Mouse (Mus musculus) testis, adult 2 months (tissue): ENCODE data around the gene Tmem176a. TPM values are rescaled to one million over a fixed set of nuclear protein-coding genes. Genes with fewer than 3 reads are reported as not detected.

Source experiments
- H3K27ac ChIP-seq: fragments of 200-500 bp; 2 replicates; pipeline ENCODE4 v1.5.1; 2012; ENCODE audit warnings: low read depth, low read length; ENCODE audit not compliant: control insufficient read depth, insufficient read depth
- H3K27me3 ChIP-seq: fragments of 200-500 bp; 2 replicates; pipeline ENCODE4 v1.6.1; 2012; ENCODE audit warnings: mild to moderate bottlenecking, low read length, moderate library complexity; ENCODE audit not compliant: control insufficient read depth, insufficient read depth
- H3K36me3 ChIP-seq: fragments of 200-500 bp; 2 replicates; pipeline ENCODE4 v1.6.1; 2012; ENCODE audit warnings: mild to moderate bottlenecking, low read length; ENCODE audit not compliant: control insufficient read depth, insufficient read depth
- H3K4me1 ChIP-seq: fragments of 200-500 bp; 2 replicates; pipeline ENCODE4 v1.6.1; 2012; ENCODE audit warnings: low read length; ENCODE audit not compliant: control insufficient read depth, insufficient read depth
- H3K4me3 ChIP-seq: fragments of 200-500 bp; 2 replicates; pipeline ENCODE4 v1.5.1; 2012; ENCODE audit warnings: low read depth, mild to moderate bottlenecking, low read length, moderate library complexity, mixed read lengths; ENCODE audit not compliant: control insufficient read depth
- CTCF ChIP-seq: fragments of 200-500 bp; IDR thresholded peaks from 2 replicates; pipeline ENCODE4 v1.5.1; 2012; ENCODE audit warnings: low read depth, mild to moderate bottlenecking, inconsistent platforms, low read length, moderate library complexity; ENCODE audit not compliant: control insufficient read depth, insufficient read depth, insufficient replicate concordance
- POLR2A ChIP-seq: fragments of 200-500 bp; IDR thresholded peaks from 2 replicates; pipeline ENCODE4 v1.6.1; 2012; ENCODE audit warnings: low read depth, mild to moderate bottlenecking, inconsistent platforms, low read length, moderate library complexity; ENCODE audit not compliant: control insufficient read depth
- polyA plus RNA-seq: library from polyadenylated mRNA; depleted of rRNA; stranded (reverse); fragments of >200 nt; gene quantifications from 2 replicates; pipeline ENCODE4 v1.2.3, GENCODE M21; 2012; rRNA removed

Gene Tmem176a
- 18.5 and 19.1 TPM in 2 replicates for polyA plus RNA-seq

DNA sequence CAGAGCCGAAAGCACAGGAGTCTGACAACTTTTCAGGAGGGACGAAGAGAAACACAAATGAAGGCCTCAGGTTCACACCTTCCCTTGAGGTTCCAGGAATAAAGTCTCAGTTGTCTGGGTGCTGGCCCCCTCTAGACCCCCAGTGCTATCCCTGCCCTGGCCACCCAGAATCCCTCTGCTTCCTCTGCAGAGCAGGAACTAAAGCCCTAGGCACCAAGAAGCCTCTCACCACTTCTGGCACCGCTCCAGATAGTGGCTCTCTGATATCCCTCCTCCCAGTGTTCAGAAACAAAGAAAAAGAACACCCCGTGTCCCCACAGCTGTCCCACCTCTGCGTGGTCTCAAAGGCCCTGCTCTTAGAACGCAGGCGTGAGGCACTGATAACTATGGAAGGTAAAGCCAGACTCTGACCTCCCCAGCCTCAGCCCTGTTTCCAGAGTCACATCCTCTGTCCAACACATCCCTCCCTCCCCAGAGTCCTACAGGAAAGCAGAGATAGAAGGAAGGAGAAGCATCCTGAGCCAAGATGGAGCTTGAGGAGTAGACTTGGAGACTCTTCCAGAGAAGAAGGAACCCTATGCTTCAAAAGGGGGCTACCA lies at the start of gene Tmem176a:
Gene Tmem176a (plus strand): TSS at position 549 of the 599 bp plus-strand sequence.
- H3K4me1 ChIP-seq: no peaks in the 10 kb centered on the region
- no peaks in the 10 kb centered on the region for H3K36me3 ChIP-seq
- H3K27me3 ChIP-seq: no peaks in the 10 kb centered on the region
- H3K4me3 ChIP-seq: peak within 1 kb of the TSS; percentile 55
- H3K27ac ChIP-seq: peak within 1 kb of the TSS; percentile 15
- TF ChIP-seq POLR2A: no peak
- no peak for TF ChIP-seq CTCF

- TF ChIP-seq CTCF: no peak
- TF ChIP-seq POLR2A: no peak
- Histone ChIP-seq H3K4me1 (peaks cover 4% of the 10 kb centered on the region), H3K27ac (no peak overlapping the region), H3K4me3 (no peak overlapping the region), H3K36me3 (no peaks in the 10 kb centered on the region), H3K27me3 (no peaks in the 10 kb centered on the region)
These were observed 38.8 kb upstream of the Tmem176a start for GRCm38 (mm10) chr6:48801897-48802296.

GRCm38 (mm10) chr6:48803406-48804051 lies 37.2 kb upstream of the Tmem176a start:
- Histone ChIP-seq H3K4me3 (no peak overlapping the region), H3K27me3 (no peaks in the 10 kb centered on the region), H3K36me3 (no peaks in the 10 kb centered on the region), H3K4me1 (peaks cover 4% of the 10 kb centered on the region), H3K27ac (no peak overlapping the region)
- TF ChIP-seq POLR2A (no peak), CTCF (no peak)

DNA sequence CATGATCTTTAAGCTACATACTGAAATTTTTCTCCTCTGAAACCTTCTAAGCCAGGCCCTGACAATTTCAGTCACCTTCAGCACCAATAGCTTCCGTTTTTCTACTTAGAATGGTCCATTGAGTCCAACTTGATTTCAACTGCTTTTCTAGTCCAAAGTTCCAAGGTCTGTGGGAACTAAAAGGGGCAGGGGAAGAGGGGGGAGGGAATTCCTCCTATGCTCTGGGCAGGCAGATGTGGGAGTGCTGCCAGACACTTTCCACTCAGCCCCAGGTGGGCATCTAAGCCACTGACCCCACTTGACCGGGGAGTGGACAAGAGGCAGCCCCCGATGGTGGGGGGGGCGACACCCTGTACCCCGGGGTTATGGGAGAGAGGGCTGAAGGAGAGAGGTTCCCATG lies 36.4 kb upstream of the Tmem176a start:
- no peak for TF ChIP-seq CTCF
- Histone ChIP-seq H3K27me3 (no peaks in the 10 kb centered on the region), H3K36me3 (no peaks in the 10 kb centered on the region), H3K4me3 (no peak overlapping the region), H3K27ac (no peak overlapping the region), H3K4me1 (peaks cover 4% of the 10 kb centered on the region)

- no peak overlapping the region for H3K4me3 ChIP-seq
- H3K4me1 ChIP-seq: peaks cover 4% of the 10 kb centered on the region
- H3K27me3 ChIP-seq: no peaks in the 10 kb centered on the region
- no peaks in the 10 kb centered on the region for H3K36me3 ChIP-seq
- no peak overlapping the region for H3K27ac ChIP-seq
- no peak for TF ChIP-seq POLR2A
- no peak for TF ChIP-seq CTCF
These were observed 34.0 kb upstream of the Tmem176a start for GRCm38 (mm10) chr6:48806746-48807145.

DNA sequence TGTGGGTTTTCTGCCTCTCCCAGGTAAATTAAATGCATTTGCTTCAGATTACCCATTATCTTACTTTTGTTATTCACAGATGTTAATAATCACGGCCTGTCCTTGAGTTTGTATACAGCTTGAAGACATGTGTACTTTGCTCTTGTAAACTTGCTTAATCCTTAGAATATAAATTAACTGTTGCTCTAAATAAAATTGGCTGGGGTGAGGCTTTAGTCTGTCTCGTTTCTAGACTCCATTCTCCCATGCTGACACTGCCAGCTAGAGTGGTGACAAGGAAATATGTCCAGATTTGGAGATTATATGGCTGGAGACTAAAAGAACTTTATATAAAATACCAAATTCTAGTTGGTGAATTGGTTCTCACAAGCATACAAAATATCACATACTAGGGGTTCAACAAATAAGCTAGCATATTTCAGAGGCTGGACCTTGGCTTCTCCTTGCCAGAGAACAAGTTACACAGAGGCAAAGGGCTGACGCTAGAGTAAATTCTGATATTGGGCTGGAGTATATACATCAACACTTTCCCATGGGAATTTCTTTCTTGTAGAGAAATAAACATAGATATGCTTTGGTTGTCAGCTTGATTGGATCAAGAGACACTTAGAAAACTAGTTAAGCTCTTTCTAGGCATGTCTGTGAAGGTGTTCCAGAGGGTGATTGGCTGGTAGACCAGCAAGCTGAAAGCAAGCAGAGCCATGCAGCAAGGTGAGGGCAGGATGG lies 31.1 kb upstream of the Tmem176a start:
- H3K4me3 ChIP-seq: no peak overlapping the region
- H3K27me3 ChIP-seq: no peaks in the 10 kb centered on the region
- no peak for TF ChIP-seq CTCF
- TF ChIP-seq POLR2A: no peak
- no peaks in the 10 kb centered on the region for H3K36me3 ChIP-seq
- H3K27ac ChIP-seq: no peak overlapping the region
- no peaks in the 10 kb centered on the region for H3K4me1 ChIP-seq

- Histone ChIP-seq H3K36me3 (no peaks in the 10 kb centered on the region), H3K4me3 (no peak overlapping the region), H3K27ac (no peak overlapping the region), H3K4me1 (peaks cover 6% of the 10 kb centered on the region), H3K27me3 (no peaks in the 10 kb centered on the region)
- TF ChIP-seq CTCF (no peak), POLR2A (no peak)
These were observed 25.7 kb upstream of the Tmem176a start for GRCm38 (mm10) chr6:48815013-48815412.
